Mouse (Mus musculus): Measurements from ENCODE around the gene Nutf2-ps1. TPM values are rescaled to one million over a fixed set of nuclear protein-coding genes. Genes with fewer than 3 reads are reported as not detected.
"Not testable (repeated sequence)": the region's sequence is repeated elsewhere in the genome, so short reads cannot be mapped to it uniquely, and the experiment has no call there.

Gene Nutf2-ps1
- 100 to 1,000 TPM; 158 to 191 TPM for polyA plus RNA-seq (2017; shearing (Covaris generic))

- ATAC-seq: not testable (repeated sequence)
Observed at GRCm38 (mm10) chr19:53588968-53589367, at the start of gene Nutf2-ps1. Nutf2-ps1 (minus strand) TSS chr19:53589068.

DNA sequence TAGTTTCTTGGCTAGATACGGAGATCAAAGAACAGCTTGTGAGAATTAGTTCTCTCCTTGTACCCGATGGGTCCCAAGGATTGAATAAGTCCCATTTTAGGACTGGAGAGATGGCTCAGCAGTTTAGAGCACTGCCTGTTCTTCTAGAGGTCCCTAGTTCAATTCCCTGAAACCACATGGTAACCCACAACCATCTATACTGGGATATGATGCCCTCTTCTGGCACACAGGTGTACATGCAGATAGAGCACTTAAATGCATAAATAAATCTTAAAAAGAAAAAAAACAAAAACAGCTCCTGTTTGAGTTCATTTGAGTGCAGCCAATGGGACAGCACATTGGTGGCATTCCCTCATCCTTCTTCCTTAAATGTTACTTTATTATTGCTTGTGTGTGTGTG lies 49.2 kb upstream of the Nutf2-ps1 start:
- ATAC-seq: peak; percentile 43

DNA sequence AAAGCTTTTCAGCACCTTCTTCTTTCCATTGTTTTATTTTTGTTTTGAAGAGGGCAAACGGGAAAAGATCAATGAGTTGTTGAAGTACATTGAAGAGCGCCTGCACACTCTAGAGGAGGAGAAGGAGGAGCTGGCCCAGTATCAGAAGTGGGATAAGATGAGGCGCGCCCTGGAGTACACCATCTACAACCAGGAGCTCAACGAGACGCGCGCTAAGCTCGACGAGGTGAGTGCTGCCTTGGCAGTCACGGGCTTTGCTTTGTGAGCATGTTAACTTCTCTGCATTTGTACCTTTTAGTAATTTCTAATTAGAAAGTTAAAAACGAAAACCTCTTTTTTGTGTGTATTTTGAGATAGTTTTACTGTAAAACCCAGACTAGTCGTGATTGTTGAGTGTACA lies 32.8 kb upstream of the Nutf2-ps1 start:
- ATAC-seq: no peak

DNA sequence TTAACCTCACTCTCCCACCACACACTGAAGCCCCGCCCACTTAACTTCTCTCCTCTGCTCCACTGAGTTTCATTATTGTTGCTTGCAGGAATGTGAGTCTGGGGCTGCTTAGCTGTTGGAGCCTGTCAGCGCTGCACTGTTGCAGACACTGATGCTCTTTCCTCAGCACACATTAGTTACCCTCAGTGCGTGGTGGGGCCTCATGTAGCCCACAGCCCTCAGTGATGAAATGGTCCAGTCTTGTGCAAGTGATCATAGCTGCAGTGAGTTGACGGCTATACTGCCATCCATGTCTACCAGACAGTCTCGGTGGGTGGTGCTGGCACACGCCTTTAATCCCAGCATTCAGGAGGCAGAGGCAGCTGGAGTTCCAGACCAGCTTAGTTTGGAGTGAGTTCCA lies 20.1 kb upstream of the Nutf2-ps1 start:
- no peak for ATAC-seq

DNA sequence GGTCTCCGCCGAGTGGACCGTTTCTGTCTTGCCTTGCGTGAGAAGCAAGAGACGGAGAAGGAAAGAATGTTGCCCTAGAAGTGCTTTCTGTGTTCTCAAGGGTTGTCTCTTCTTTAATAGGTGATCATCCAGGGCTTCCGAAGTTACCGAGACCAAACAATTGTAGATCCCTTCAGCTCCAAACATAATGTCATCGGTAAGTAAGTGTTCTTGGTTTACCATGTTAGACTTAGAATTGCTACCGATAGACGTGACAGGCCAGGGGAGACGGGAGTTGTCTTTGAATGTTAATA lies 12.4 kb upstream of the Nutf2-ps1 start:
- ATAC-seq: no peak

DNA sequence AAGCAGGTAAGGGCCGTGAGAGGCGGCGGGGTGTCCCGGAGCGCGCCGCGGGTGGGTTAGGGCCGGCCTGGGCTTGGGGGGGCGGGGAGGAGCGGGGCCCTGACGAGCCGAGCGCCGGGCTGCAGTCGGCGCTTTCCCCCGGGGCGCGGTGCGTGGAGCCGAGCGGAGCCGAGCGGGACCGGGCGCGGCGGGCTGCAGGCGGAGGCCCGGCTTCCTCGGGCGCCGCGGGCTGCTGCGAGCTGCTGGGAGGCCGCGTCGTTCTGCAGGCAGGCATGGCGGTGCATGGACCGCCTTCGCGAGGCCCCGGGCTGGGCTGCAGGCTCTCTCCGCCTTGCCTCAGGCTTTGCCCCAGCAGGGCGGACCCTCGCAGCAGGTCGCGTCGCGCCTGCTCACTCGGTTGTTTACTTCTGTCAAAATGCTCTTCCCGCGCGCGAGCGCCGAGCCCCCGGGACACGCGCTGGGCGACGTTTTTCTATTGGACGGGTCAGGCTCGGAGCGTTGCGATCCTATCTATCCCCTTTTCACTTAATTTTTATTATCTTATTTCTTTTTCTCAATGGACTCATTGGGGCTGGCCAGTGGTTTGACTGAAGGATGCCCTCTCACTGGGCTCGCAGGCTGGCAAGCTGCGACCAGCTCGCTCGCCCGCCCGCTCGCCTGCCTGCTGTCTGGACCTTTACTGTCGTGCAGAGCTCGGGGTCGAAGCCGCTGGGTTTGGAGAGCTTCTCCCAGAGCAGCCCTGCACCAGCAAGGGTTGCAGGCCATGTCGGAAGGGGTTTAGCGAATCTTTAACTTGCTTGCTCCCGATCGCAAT lies 11.9 kb upstream of the Nutf2-ps1 start:
- ATAC-seq: peak; percentile 16

DNA sequence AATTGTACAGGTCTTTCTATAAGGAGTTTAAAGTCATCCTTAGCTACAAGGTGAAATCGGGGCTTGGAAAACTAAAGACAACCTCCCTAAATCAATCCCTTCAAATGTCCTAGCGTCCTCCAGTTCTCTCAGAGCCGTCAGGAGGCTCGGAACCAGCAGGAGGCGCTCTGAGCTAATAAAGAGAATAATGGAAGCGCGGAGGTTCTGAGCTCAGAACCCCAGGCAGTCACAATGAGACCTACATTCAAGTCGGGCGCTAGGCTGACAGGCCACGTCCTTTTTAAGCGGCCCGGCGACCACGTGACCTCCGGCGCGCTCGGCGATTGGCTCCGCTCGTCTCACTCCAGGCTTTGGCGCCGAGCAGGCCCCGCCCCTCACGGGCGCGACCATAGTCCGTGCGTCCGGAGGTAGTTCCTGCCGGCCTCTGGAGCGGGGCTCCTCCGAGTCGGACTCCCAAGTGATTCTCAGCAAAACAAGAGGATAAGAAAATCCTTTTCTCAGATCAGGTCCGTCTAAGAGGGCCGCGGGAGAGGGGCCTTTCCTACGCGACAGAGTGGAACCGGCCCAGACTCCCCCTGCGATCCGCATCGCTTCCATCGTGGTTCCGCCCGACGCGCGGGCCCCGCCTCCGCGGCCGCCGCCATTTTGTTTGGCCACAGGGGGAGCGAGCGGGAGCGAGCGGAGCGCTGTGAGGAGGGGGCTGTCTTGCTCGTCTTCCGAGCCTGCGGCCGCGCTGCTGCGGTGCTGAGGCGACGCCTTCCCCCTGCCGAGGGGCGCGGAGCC lies 11.1 kb upstream of the Nutf2-ps1 start, which contains the start of gene Smc3:
Smc3 (plus strand) TSS at position 642 of the 783 bp plus-strand sequence.
- peak; percentile 95 for ATAC-seq

DNA sequence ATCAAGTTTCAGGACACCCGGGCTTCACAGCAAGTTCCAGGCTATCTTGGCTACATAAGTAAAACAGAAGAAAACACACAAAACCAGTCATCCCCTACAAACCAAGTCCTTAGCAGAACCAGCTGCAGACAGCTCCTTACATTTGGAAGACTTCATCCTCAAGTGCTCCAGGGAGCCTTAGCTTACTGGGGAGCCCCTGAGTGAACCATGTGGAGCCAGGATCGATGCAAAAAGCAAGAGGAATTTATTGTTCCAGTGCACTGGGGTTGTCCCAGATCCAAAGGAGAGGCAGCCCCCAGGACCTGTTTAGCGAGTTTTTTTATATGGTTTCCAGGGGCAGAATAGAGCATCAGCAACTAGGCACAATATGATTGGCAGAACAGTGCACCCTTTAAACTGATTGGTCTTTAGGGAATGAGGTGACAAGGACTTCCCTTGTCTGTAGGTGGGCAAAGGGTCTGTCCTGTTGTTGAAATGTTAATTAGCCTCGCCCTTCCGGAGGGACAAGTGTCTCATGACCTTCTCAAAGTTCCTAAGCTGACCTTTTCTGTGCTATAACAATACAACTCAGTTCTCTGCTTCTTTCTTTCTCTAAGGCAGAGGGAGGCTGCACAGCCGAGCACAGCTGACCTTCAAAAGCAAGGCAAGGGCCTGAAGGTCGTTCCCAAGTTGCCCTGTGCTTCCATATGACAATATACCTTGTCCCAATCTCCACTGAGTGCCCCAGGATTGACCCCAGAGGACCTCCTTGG lies 8.0 kb upstream of the Nutf2-ps1 start:
- no peak for ATAC-seq

DNA sequence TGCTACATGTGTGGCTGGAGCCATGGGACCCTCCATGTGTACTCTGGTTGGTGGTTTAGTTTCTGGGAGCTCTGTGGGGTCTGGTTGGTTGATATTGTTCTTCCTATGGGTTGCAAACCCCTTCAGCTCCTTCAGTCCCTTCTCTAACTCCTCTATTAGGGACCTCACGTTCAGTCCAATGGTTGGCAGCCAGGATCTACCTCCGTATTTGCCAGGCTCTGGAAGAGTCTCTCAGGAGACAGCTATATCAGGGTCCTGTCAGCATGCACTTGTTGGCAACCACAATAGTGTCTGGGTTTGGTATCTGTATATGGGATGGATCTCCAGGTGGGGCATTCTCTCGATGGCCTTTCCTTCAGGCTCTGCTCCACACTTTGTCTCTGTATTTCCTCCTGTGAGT lies 1.2 kb downstream of the Nutf2-ps1 start:
- ATAC-seq: not testable (repeated sequence)

- ATAC-seq: not testable (repeated sequence)
Observed at GRCm38 (mm10) chr19:53580271-53580670, 8.6 kb downstream of the Nutf2-ps1 start.

GRCm38 (mm10) chr19:53578597-53579252 lies 10.1 kb downstream of the Nutf2-ps1 start:
- peak; percentile 95 for ATAC-seq

DNA sequence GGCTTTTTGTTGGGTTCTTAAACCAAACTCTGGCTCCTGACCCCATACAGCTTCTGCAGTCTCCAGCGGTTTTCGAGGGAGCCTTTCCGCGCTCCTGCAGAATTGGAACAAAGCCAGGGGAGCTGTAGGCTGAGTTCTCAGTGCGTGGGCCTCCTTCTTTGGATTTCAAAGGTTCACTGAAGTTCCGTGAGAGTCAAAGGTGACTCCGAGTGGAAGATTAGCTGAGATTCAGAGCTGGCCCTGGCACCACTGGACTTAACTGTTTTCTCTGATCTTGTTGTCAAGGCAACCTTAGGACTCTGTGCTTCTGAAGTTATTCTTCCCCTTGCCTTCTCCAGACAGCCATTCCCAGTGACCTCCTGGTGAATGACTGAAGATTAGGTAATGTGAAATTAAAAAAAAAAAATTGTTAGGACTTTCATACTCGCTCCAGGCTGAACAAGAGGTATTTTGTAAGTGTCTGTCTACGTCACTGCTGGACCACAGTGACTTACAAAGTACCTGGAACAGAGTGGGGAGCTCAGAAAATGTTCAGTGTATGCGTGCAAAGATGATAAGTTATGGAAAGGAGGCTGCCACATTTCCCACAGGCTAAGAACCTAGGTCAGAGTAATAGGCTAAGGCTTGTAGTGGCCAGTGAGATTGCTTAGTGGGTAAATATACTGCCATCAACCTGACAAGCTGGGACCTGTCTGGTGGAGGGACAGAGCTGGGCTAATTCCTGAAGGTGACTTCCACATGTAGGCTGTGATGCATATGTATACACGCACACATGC lies 11.7 kb downstream of the Nutf2-ps1 start:
- no peak for ATAC-seq

- no peak for ATAC-seq
Observed at GRCm38 (mm10) chr19:53576061-53576460, 12.8 kb downstream of the Nutf2-ps1 start.

GRCm38 (mm10) chr19:53575296-53576010 lies 13.4 kb downstream of the Nutf2-ps1 start:
- no peak for ATAC-seq

DNA sequence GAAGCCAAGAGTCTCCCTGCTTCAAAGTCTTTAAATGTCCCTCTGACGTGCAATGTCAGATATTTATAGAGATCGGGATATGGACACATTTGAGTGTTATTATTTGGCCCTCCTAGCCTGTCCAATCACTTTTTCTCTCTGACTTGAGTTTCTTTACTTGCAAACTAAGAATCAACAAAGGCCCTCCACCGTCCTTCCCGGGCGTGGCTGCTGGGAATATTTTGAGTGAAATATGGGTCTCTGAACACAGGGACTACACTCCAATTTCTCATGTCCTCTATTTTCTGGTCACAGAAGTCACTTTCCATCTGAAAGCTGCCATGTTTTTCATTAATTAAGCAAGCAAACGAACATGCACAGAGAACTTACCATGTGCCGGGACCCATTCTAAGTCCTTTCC lies 14.3 kb downstream of the Nutf2-ps1 start:
- no peak for ATAC-seq

GRCm38 (mm10) chr19:53574131-53574530 lies 14.7 kb downstream of the Nutf2-ps1 start:
- no peak for ATAC-seq

- no peak for ATAC-seq
Observed at GRCm38 (mm10) chr19:53573151-53573550, 15.7 kb downstream of the Nutf2-ps1 start.

GRCm38 (mm10) chr19:53572607-53573006 lies 16.3 kb downstream of the Nutf2-ps1 start:
- no peak for ATAC-seq

- peak; percentile 81 for ATAC-seq
Observed at GRCm38 (mm10) chr19:53571501-53572428, 17.1 kb downstream of the Nutf2-ps1 start.

GRCm38 (mm10) chr19:53571056-53571455 lies 17.8 kb downstream of the Nutf2-ps1 start:
- ATAC-seq: no peak
